Mouse (Mus musculus) right cerebral cortex, adult 2 months (tissue): Measurements from ENCODE around the gene Ly6g5b.
A peak's percentile ranks its signal among the peaks of the same experiment; 100 is the strongest.
"Not testable (repeated sequence)": the region's sequence is repeated elsewhere in the genome, so short reads cannot be mapped to it uniquely, and the experiment has no call there.

ENCODE experiments used
- DNase-seq, 2 experiments: peaks; one replicate each; pipeline ENCODE4 v3.0.0; 2021 to 2022; ENCODE audit warnings: low spot score in 2 of 2

Gene Ly6g5b

DNA sequence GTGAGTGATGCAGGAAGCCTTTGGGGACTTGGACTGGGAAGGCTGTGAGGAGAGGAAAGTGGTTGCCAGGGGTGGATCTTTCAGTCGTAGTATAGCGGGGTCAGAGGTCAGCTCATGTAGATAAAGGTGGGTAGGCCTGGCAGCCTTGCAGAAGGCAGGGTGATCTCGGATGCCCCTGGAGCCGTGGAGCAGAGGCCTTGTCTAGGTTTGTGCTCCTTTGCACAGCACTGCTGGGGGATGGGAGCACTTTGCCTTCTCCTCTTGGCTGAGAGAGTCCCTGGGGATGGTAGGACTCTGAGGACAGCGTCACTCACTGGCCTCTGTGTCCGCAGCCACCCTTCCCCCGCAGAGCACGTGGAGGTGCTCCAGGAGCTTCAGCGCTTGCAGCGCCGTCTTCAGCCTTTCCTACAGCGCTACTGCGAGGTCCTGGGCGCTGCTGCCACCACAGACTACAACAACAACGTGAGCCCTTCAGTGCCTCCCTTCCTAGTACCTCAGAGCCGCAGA is 25.3 kb upstream of the Ly6g5b start:
- DNase-seq: no peak

DNA sequence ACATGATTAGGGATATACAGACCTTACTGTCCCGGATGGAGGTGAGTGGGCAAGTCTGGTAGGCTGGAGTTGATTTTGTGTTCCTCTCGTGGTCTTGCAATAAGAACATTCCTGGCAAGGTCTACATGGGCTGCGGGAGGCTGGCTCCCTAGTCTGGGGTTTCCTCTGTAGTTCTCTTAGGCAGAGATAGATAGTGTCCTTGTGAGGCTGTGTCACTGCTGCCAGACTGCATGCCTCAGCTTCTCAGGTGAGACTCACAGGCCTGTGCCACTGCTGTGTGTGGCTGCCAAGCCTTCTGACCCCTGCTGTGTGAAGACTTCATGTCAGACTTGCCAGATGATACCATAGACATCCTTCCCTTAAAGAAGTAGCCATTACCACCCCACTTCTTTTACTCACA is 24.0 kb upstream of the Ly6g5b start:
- DNase-seq: no peak

DNA sequence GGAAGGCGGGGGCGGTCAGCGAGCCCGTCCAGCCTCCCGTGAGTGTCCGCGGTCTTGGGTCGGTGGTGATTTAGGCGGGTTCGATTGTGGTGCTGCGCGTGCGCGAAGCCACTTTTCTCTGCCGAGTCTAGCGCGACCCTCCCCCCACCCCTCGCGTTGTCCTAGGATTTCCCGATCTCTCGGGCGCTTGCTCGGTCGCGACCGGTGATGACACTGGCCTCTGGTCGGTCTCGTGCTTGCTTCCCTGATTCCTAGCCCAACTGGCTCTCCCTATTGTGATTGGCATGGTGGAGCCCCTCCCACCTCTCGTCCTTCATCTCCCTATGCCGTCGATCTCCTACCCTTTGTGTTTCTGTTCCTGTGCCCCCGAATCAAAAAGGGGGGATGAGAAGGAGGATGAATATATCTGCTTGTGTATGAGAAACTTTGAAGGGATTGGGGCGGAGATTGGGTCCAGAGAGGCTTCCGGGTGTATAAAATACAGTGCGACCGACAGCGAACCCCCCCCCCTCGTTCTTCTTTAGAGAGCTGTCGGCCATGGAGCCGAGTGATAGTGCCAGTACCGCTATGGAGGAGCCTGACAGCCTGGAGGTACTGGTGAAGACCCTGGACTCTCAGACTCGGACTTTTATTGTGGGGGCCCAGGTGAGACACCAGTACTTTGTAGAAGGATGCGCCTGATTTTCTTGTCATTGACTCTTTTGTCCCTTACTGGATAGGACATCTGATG is 20.5 kb upstream of the Ly6g5b start:
- DNase-seq: no peak

DNA sequence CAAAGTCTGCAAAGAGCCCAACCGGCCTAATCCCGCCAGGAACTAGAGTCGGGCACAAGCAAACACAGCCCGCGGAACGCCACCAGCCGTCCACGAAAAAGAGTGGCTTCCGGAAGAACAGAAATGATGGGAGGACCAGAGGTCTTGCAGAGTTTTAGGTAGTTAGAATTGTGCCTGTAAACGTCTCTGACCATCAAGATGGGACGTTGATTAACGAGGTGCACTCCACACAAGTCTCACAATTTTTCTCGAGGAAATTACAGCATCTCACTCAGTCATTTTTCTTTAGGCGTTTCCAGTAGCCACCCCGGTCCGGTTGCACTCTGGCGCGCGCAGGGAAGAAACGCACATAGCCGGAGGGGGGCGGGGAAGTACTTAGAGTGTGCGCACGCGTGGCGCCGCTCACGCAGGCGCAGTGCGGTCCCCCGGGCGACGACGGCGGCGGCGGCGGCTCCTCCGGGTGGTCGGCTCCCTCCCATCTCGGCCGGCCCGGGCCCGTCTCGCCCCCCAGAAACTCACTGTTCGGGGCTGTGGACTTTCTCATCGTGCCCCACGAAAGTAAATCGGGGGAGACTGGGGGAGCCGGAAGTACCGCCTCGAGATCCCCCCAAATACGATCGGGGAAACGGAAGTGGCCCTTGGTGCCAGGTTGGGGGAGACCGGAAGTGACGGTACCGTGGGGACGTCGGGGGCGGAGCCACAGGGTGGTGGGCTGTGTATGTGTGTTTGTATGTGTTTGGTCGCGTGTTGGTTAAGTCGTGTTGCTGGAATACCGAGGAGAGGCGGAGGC is 19.8 kb upstream of the Ly6g5b start, which contains the start of gene Bag6:
Bag6 (plus strand) TSS at position 378 of the 790 bp plus-strand sequence.
- peak; percentile 91 to 95 for DNase-seq

DNA sequence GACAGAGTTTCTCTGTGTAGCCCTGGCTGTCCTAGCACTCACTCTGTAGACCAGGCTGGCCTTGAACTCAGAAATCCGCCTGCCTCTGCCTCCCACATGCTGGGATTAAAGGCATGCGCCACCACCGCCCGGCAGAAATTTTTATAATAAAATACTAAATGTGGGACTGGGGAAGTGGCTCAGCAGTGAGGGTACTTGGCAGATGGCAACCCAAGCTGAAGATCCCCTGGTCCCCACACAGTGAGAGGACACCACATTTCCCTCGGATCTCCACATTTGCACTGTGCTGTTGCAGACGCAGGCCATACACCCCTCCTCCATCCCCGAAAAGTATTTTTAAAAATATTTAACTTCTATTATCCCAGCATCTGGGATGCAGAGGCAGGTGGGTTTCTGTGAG is 18.3 kb upstream of the Ly6g5b start:
- no peak for DNase-seq

DNA sequence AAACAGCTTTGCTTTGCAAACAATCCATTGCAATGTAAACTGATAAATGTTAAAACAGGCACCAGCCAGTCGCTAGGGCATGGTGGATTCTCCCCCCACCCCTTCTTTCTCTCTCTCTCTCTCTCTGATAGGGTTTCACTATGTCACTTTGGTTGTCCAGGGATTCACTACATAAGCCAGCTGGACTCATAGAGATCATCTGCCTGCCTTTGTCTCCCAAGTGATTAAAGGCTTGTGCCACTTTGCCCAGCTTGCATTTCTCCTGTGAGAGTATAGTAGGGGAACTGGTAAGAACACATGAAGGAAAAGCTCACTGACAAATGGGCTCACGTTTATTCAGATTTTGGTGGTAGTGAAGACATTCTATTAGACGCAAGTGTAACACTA is 16.9 kb upstream of the Ly6g5b start:
- DNase-seq: no peak

DNA sequence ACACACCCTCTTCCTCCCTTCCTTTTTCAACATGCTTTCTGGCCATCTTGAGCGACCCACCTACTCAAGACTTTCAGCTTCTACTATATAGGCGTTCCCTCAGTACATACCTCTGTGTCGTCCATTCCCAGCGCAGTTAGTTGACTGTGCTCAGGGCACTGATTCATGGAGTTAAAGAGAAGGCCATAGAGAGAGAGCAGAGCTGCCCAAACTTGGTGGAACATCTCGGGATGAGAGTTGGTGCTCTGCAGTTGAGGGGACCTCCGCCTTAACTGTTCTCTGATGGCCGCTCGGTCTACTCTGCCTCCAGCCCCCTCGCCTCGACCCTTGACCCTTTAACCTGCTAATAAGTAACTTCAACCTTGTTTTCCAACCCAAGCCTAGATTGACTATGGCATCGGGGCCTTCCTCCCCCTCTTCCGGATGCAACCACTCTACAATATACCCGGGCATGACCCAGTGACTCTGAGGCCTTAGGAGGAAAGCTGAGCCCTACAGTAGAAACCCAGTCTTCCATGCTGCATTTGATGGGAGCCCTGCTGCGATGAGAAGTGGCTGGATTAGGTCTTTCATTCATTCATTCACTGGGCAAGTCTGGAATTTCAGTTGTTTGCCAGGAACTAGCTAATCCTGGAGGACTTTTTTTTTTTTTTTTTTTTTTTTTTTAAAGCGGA is 16.4 kb upstream of the Ly6g5b start, which contains the start of gene Apom:
Apom (minus strand) TSS at position 551 of the 674 bp plus-strand sequence.
- DNase-seq: no peak

DNA sequence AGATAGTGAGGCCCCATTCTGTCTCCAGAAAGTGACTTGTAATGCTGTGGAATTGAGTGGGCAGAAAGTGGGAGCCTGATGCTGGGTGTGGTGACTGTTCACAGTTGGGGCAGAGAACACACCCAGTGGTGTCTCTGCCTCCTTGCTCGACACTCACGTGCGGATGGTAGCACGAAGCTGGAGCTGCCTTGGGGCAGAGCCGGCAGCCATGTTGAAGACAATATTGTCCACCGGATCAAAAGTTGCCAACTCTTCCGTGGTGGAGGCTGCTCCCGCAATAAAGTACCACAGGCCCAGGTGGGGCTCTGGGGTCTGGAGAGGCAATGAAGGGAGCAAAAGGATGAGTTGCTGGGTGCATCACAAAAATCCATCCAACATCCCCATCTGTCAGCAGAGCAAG is 15.8 kb upstream of the Ly6g5b start:
- DNase-seq: no peak

DNA sequence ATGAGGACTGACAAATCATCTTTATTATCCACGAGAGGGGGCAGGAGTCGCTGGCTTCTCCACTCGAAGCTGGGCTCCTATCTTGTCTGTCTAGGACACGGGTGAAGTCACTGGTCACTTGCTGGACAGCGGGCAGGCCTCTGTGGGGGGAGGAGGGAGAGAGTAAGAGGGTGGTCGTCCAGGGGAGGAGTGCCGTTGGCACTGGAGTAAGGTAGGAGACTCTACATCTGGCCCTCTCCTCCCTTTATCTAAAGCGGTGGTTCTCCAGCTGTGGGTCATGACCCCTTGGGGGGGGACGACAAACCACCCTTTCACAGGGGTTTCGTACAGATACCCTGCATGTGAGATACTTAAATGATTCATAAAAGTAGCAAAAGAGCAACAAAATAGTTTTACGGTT is 13.8 kb upstream of the Ly6g5b start:
- no peak for DNase-seq

DNA sequence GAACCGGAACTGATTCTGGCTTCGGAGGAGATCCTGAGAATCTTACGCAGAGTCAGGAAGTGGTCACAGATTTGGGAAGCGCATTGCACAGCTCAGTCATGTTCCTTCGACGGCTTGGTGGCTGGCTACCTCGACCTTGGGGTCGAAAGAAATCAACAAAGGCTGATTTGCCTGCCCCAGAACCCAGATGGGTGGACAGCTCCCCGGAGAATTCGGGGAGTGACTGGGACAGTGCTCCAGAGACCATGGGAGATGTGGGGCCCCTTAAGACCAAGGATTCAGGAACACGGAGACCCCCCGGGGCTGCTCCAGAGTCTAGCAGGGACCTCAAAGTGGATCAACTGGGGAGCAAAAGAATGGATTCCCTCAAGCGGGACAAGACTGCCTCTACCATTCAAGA is 11.8 kb upstream of the Ly6g5b start:
- no peak for DNase-seq

DNA sequence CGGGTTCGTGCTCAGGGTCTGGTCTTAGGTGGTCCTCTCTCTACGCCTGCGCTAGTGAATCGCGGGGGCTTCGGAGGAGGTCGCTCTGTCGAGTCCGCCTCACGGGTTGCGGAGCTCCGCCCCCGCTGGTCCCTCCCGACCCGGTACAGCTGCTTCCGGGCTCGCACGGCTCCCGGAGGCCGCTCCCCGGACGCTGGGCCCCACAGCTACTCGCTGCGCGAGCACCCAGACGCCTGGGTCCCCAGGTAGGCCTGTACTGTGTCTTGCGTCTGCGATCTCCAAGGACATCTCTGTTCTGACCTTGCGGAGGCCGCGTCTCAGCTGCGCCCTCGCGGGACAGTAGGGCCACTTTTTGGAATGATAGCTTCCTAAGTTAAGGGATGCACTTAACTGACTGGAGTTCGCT is 11.0 kb upstream of the Ly6g5b start, which contains the start of gene D17H6S53E:
D17H6S53E (plus strand) TSS at position 168 of the 406 bp plus-strand sequence.
- DNase-seq: peak; percentile 66 to 72

DNA sequence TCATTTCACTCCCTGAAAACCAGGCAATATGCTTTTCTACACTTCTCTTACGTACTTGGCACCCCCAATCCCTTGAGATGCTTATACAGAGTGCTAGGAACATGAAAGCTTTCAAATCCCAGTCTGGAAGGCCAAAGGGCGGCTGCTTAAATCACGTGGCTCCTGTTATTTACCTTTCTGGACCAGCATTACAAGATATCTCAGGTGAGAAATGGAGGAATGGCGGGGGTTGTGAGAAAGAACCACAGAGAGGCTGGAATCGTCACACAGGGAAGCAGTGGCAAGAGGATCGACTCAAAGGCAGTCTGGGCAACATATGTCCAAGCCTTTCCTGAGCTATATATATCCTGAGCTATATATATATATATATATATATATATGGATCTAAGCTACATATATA is 10.3 kb upstream of the Ly6g5b start:
- DNase-seq: no peak

DNA sequence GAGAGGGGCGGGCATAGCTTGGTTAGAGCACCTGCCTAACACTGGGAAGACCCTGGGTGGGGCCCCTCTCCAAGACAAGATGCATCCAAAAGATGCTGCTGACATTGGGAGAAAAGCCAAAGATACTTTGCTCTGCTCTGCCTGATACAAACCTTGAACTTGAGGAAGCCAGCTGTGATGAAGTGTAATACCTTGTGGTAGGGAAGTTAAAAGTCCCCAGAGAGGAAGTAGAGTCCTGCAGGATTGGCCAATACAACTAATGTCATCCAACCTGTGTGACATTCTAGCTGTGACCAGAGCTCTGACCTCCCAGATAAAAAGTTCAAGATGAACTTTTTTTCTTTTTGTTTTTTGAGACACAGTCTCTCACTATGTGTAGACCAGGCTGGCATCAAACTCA is 9.9 kb upstream of the Ly6g5b start:
- DNase-seq: no peak

DNA sequence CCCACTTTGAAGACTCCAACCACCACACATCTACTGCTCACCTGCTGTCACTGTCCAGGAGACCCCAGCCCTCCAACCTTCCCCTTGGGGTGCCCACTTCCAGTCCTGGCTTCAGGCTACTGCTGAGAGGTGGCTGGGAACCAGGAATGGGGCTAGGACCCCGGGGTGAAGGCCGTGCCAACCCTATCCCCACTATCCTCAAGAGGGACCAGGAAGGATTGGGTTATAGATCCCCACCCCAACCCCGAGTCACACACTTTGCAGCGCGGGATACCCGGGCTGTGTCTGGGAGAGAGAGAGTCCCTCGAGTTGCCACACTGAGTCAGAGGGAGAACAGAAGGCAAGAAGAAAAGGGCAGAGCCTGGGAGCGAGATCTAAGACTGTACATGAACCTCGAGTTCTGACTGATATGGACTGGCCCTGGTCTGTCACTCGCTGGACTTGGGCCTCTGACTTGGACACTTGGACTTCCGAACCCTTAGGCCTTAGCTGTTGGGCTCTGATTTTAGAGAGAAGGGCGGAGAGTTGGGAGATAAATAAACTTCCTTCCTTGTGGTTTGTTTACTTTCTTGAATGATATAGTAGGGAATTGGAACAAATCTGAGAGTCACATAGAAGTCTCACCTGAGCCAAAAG is 9.2 kb upstream of the Ly6g5b start:
- DNase-seq: not testable (repeated sequence)

DNA sequence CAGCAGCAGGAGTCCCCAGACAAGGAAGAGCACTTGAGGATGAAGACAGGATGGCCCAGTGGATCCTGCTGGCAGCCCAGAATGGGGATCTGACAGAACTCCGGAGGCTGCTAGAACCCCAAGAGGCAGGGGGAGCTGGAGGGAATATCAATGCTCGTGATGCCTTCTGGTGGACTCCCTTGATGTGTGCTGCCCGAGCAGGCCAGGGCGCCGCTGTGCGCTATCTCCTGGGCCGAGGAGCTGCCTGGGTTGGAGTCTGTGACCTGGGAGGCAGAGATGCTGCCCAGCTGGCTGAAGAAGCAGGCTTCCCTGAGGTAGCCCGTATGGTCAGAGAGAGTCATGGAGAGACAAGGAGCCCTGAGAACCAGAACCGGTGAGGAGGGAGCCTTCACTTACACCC is 8.1 kb upstream of the Ly6g5b start:
- DNase-seq: not testable (repeated sequence)

DNA sequence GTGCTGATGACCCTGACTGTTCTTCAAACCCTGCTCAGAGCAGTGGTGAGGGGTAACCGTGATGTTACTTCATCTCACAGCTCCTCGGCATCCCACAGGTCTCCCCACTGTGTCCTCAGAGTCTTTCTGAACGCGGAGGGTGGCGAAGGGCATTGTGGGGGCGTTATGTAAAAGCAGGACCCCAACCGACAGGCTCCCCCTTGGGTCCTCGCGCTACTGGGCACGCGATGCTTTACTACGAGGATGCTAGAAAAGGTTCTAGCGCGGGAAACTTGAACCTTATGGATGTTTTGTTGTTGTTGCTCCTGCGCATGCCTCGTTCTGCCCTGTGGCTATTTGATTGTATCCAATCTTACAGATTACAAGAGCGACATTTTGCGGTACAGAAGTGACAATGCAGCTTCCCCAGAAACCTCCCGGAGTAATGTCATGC is 6.7 kb upstream of the Ly6g5b start, which contains the start of gene Csnk2b:
Csnk2b (minus strand) TSS at position 183 of the 433 bp plus-strand sequence.
- DNase-seq: peak; percentile 72 to 78

DNA sequence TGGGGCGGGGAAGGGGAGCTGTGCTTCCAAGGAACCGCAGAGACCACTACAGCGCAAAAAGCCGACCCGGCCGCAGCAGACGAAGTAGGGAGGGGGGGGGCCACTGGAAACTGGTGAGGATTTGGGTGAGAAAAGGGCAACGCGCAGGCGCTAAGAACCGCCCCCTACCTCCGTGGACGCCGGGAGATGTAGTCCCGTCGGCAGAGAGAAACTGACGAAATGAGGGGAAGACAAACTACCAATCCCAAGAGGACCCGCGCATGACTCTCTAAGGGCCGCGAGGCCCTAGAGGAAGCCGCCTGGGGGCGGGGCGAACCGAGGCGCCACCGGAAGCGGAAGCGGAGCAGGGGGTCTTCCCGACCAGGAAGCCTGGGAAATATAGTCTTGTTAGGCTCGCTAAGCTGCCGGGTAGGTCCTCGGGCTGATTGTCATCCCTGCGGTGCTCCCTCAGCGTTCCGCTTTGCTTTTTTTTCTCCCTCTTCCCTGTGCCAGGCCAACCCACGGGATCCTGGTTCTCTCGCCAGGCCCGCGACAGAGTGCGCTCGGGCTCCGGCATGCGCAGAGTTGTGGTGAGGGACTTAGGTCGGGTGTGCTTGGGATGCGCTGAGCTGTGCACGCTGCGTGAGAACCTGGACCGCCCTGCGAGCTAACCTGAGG is 6.0 kb upstream of the Ly6g5b start, which contains the start of gene Gpank1:
Gpank1 (plus strand) TSS at position 313 of the 657 bp plus-strand sequence.
- DNase-seq: peak; percentile 97 to 98

DNA sequence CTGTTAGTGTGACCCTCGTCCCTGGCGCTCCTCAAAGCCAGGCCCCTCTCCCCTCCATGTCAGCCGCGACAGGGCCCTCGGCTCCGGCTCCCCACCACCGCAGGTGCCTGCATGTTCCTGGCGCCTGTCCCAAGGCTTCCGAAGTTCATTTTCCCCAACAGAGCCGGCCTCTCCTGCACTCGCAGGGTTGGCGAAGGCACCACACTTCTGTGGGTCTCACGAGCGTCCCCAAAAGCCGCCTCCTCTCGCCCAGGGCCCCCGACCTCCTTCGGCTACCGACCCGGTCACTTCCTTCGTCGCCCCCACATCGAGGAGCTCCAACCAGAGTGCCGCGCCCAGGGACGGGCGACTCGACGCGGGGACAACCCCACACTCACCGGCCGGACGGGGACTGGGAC is 5.5 kb upstream of the Ly6g5b start:
- DNase-seq: no peak

DNA sequence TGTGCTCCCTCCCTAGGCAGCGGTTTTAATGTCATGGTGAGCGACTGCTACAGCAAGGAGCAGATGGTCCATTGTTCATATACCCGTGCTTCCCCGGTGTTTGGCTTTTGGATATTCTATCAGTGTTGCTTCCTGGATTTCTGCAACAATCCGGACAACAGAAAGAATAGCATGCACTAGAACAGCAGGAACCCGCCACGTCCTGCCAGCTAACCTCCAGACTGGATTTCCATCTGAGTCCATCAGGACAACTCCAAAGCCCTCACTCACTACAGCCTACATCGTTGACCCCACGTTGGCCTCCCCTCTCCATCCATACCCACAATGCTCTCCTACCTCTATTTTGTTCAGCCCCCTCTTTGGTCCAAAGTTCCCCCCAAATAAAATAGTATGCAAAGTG is 3.5 kb downstream of the Ly6g5b start:
- no peak for DNase-seq

DNA sequence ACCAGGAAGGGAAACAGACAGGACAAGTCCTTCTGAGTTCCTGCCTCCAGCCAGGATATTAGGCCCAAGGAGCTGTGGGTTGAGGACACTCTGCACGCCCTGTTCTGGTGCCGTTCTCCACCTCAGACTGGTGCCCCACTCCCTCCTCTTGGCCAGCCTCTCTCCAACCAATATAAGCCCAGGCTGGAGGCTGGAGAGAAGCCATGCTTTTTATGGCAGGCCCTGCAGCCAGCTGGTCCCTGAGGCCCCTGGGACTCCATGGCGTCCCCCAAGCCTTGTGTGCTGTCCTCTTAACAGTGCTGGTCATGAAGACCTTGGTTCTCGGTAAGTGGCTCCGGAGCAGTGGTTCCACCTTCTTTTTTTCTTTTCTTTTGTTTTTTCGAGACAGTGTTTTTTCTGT is 7.1 kb downstream of the Ly6g5b start, which contains the start of gene Ly6g5c:
Ly6g5c (plus strand) TSS at position 183 of the 400 bp plus-strand sequence.
- DNase-seq: no peak

DNA sequence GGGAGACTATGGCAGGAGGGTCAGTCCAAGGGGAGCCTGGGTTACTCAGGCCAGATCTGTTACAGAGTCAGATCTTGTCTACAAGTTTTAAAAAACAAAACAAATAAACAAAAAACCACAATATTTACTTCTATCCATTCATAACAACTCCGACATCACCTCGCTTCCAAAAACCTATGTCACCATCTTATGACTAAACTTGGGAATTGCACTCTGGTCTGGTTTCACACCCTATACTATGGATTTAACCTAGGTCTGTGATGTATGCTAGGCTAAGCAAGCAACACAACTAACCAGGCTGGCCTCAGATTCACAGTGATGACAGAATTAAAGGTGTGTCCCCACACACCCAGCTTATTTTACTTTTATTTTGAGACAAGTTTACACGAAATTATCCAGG is 8.7 kb downstream of the Ly6g5b start:
- DNase-seq: no peak
